In the genomic region with DNA sequence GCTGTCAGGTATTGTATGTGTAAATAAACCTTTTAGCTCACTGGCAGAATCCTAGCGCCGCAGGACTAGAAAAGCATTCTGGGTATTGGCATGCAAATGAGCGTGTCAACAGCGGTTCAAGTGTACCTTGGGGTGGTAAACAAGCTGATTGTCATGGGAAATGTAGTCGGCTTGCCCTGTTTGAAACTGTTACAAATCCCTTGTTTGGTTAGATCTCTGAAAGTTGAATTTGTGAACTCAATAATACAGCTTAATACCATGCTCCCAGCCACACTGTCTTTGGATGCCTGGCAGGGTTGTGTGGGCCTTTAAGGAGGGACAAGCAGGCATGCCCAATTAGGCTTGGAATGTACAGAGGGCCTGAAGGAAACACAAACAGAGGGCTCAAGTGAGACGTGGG, we compare ENCODE assay signal across 29 mouse cellular contexts. TPM values are rescaled to one million over a fixed set of nuclear protein-coding genes. Genes with fewer than 3 reads are reported as not detected.
DNase-seq lines count a peak whose midpoint lies in the region; ATAC-seq and TF ChIP-seq lines count a peak whose summit lies in the region.
"Had no signal": no experiment of that assay in that cellular context is flagged by ENCODE, and none has a peak within 500 bp of the region (broad histone marks: within the 10 kb centered on the region; RNA-seq: fewer than 3 reads in every experiment).

No protein-coding gene starts in this region.

- no peak overlapping the region for H3K4me3 ChIP-seq in hindbrain, embryonic 11.5 days (ENCODE audit: low read depth, low read length)
- H3K4me3 ChIP-seq in hindbrain, postnatal 0 days (ENCODE audit: low read length) = no peak overlapping the region
- no peak overlapping the region for H3K4me3 ChIP-seq in forebrain, embryonic 15.5 days
- no peak overlapping the region for H3K4me3 ChIP-seq in gastrocnemius, adult 2 months
- H3K4me3 ChIP-seq: embryonic facial prominence, embryonic 15.5 days; hindbrain, embryonic 13.5 days had no signal

- H3K4me2 ChIP-seq in hindbrain, embryonic 11.5 days (replicated peaks; ENCODE audit: low read depth, low read length) = no peak overlapping the region
- H3K4me2 ChIP-seq in hindbrain, postnatal 0 days (ENCODE audit: low read depth, low read length) = no peak overlapping the region
- H3K4me2 ChIP-seq in forebrain, embryonic 15.5 days (replicated peaks) = no peak overlapping the region
- H3K4me2 ChIP-seq: embryonic facial prominence, embryonic 15.5 days; heart, embryonic 11.5 days; hindbrain, embryonic 13.5 days; liver, embryonic 11.5 days had no signal

- DNase-seq in hindbrain, embryonic 11.5 days (ENCODE audit: low spot score) = peak; percentile 15
- DNase-seq in hindbrain, postnatal 0 days (ENCODE audit: low spot score) = no peak
- DNase-seq in A20 (ENCODE audit: low read depth, low spot score) (peak; percentile 21), R1 (ENCODE audit: low read depth, low spot score) (peak; percentile 59)
- DNase-seq in gastrocnemius, postnatal 10 days = no peak
- no peak for DNase-seq in gastrocnemius, adult 2 months
- DNase-seq in right cerebral cortex, postnatal 4 days = no peak
- DNase-seq: adrenal gland, postnatal 14 days; cerebellum, adult 18-20 months; heart, postnatal 14 days; kidney, adult 8-10 months; kidney, postnatal 36 days; left cerebral cortex, postnatal 4 days; lung, adult 2 months; lung, postnatal 36 days; right cerebral cortex, adult 18-20 months; thymus, postnatal 14 days had no signal

- H3K36me3 ChIP-seq in hindbrain, embryonic 11.5 days (ENCODE audit: control insufficient read depth, insufficient read depth, low read length) = no peaks in the 10 kb centered on the region
- H3K36me3 ChIP-seq in hindbrain, postnatal 0 days (ENCODE audit: insufficient read depth, low read length) = no peaks in the 10 kb centered on the region
- no peaks in the 10 kb centered on the region for H3K36me3 ChIP-seq in forebrain, embryonic 15.5 days
- H3K36me3 ChIP-seq: embryonic facial prominence, embryonic 15.5 days; hindbrain, embryonic 13.5 days had no signal

- WGBS in hindbrain, embryonic 11.5 days = 8% methylated on average over 6 of the region's 6 CpGs
- WGBS in hindbrain, postnatal 0 days = 4% methylated on average over 6 of the region's 6 CpGs
- 2% methylated on average over 6 of the region's 6 CpGs for WGBS in forebrain, embryonic 15.5 days

- 0 out of 2 replicates have a peak, but pooled peaks cover 2% of the 10 kb centered on the region for H3K27me3 ChIP-seq in hindbrain, embryonic 11.5 days (ENCODE audit: control insufficient read depth, insufficient read depth, low read length)
- no peaks in the 10 kb centered on the region for H3K27me3 ChIP-seq in hindbrain, postnatal 0 days (ENCODE audit: insufficient read depth, low read length)
- peaks cover 30% of the 10 kb centered on the region for H3K27me3 ChIP-seq in forebrain, embryonic 15.5 days
- H3K27me3 ChIP-seq: embryonic facial prominence, embryonic 15.5 days; Patski had no signal

- ATAC-seq in hindbrain, embryonic 11.5 days (ENCODE audit: low FRiP score) = no peak
- no peak for ATAC-seq in hindbrain, postnatal 0 days
- 0 out of 2 replicates have a peak, but pooled peaks have one; percentile 26 for ATAC-seq in forebrain, embryonic 15.5 days (replicated peaks)
- ATAC-seq: Patski had no signal

- no peaks in the 10 kb centered on the region for H3K4me1 ChIP-seq in hindbrain, embryonic 11.5 days (replicated peaks; ENCODE audit: control insufficient read depth, insufficient read depth, low read length)
- H3K4me1 ChIP-seq in hindbrain, postnatal 0 days (ENCODE audit: insufficient read depth, low read length) = no peaks in the 10 kb centered on the region
- peaks cover 7% of the 10 kb centered on the region for H3K4me1 ChIP-seq in forebrain, embryonic 15.5 days
- H3K4me1 ChIP-seq: embryonic facial prominence, embryonic 15.5 days had no signal

- TF ChIP-seq CTCF in hindbrain, postnatal 0 days (IDR thresholded peaks at IDR 0.05; ENCODE audit: low read depth) = no peak
- no peak for TF ChIP-seq CTCF in gastrocnemius, adult 2 months (IDR thresholded peaks at IDR 0.05)

- intact Hi-C loops in gastrocnemius, adult 2 months (cut with DNase I) = no loop called here

- H3K27ac ChIP-seq in hindbrain, embryonic 11.5 days (ENCODE audit: low read depth, low read length) = no peak overlapping the region
- no peak overlapping the region for H3K27ac ChIP-seq in hindbrain, postnatal 0 days
- no peak overlapping the region for H3K27ac ChIP-seq in forebrain, embryonic 15.5 days (replicated peaks)
- H3K27ac ChIP-seq in gastrocnemius, adult 2 months = no peak overlapping the region
- H3K27ac ChIP-seq: embryonic facial prominence, embryonic 15.5 days; hindbrain, embryonic 13.5 days had no signal

- H3K9ac ChIP-seq in hindbrain, embryonic 11.5 days (ENCODE audit: low read depth, low read length) = no peak overlapping the region
- H3K9ac ChIP-seq in hindbrain, postnatal 0 days (replicated peaks; ENCODE audit: low read length) = no peak overlapping the region
- no peak overlapping the region for H3K9ac ChIP-seq in forebrain, embryonic 15.5 days (replicated peaks)
- H3K9ac ChIP-seq: embryonic facial prominence, embryonic 15.5 days; hindbrain, embryonic 13.5 days had no signal

- H3K9me3 ChIP-seq in hindbrain, embryonic 11.5 days (ENCODE audit: control insufficient read depth, low read length) = no peaks in the 10 kb centered on the region
- no peaks in the 10 kb centered on the region for H3K9me3 ChIP-seq in hindbrain, postnatal 0 days (ENCODE audit: low read length)
- no peaks in the 10 kb centered on the region for H3K9me3 ChIP-seq in forebrain, embryonic 15.5 days
- H3K9me3 ChIP-seq: embryonic facial prominence, embryonic 15.5 days; hindbrain, embryonic 13.5 days had no signal

RNA-seq across cellular contexts. Expression of a gene that starts 16.4 kb away (rescaled TPM):
- polyA plus RNA-seq in hindbrain, embryonic 11.5 days (2014; fragmentation: Nextera tagmentation; extraction: Ambion mirVana) = 6.7 and 11.3 TPM in 2 replicates
- total RNA-seq in hindbrain, postnatal 0 days (2014; rRNA removed) = 5.7 and 6.1 TPM in 2 replicates
- 1.9 TPM in 2 replicates for polyA plus RNA-seq in hindbrain, postnatal 0 days (2015; fragmentation: Nextera tagmentation; extraction: Ambion mirVana)
- polyA plus RNA-seq in forebrain, embryonic 15.5 days (2015; fragmentation: Nextera tagmentation; extraction: Ambion mirVana) = 2.1 and 3.3 TPM in 2 replicates
- total RNA-seq in gastrocnemius, postnatal 10 days (2021) = not detected
- total RNA-seq in gastrocnemius, adult 2 months (2021) = not detected
- total RNA-seq: adrenal gland, postnatal 14 days; heart, postnatal 14 days; megakaryocyte-erythroid progenitor cell, adult 5-6 weeks had no signal
- polyA plus RNA-seq: C2C12; embryonic facial prominence, embryonic 15.5 days; gonadal fat pad, adult 2 months; heart, embryonic 11.5 days; intestine, embryonic 14.5 days; liver, embryonic 11.5 days; lung, adult 2 months; Patski; small intestine, adult 2 months; testis, adult 2 months had no signal

Comparison
In these comparisons a context has a peak if more than half of its experiments do, and no peak if none do; other contexts are left out.
1. DNase-seq: peak in hindbrain, embryonic 11.5 days (single experiment), A20 (single experiment) and R1 (single experiment); none in hindbrain, postnatal 0 days (single experiment), gastrocnemius, postnatal 10 days (single experiment), gastrocnemius, adult 2 months (single experiment) and right cerebral cortex, postnatal 4 days (single experiment).